Mouse (Mus musculus): ENCODE data around the gene Gm28230. TPM values are rescaled to one million over a fixed set of nuclear protein-coding genes. Genes with fewer than 3 reads are reported as not detected.
A peak's percentile ranks its signal among the peaks of the same experiment; 100 is the strongest.

Gene Gm28230
- polyA plus RNA-seq, 1 experiment from 2014 or later: not detected

GRCm38 (mm10) chr2:74690338-74690716 lies 36.2 kb upstream of the Gm28230 start:
- Histone ChIP-seq H3K27ac (ENCODE audit: low read length) (no peak overlapping the region), H3K4me3 (ENCODE audit: low read length) (no peak overlapping the region), H3K9ac (ENCODE audit: low read length) (no peak overlapping the region), H3K36me3 (ENCODE audit: control insufficient read depth, insufficient read depth) (no peaks in the 10 kb centered on the region), H3K9me3 (replicated peaks; ENCODE audit: control insufficient read depth, low read length) (no peaks in the 10 kb centered on the region; the same call in 1 of the 2 replicates), H3K4me1 (ENCODE audit: control insufficient read depth, insufficient read depth, low read length) (no peaks in the 10 kb centered on the region), H3K4me2 (ENCODE audit: low read depth, low read length) (no peak overlapping the region), H3K27me3 (ENCODE audit: control insufficient read depth, insufficient read depth, low read length) (peaks cover 84% of the 10 kb centered on the region)
- no peak for ATAC-seq (replicated peaks; ENCODE audit: extremely low read depth, insufficient read depth, low FRiP score)
- WGBS: 8% methylated on average over 8 of the region's 8 CpGs

- WGBS: 1% methylated on average over 56 of the region's 56 CpGs
- Histone ChIP-seq H3K9me3 (replicated peaks; ENCODE audit: control insufficient read depth, low read length) (no peaks in the 10 kb centered on the region; the same call in 1 of the 2 replicates), H3K9ac (ENCODE audit: low read length) (no peak within 1 kb of the TSS), H3K27ac (ENCODE audit: low read length) (no peak within 1 kb of the TSS), H3K4me1 (ENCODE audit: control insufficient read depth, insufficient read depth, low read length) (no peaks in the 10 kb centered on the region), H3K4me2 (ENCODE audit: low read depth, low read length) (peak within 1 kb of the TSS; percentile 38), H3K36me3 (ENCODE audit: control insufficient read depth, insufficient read depth) (no peaks in the 10 kb centered on the region), H3K27me3 (ENCODE audit: control insufficient read depth, insufficient read depth, low read length) (peaks cover 90% of the 10 kb centered on the region), H3K4me3 (ENCODE audit: low read length) (peak within 1 kb of the TSS; percentile 28)
- ATAC-seq (replicated peaks; ENCODE audit: extremely low read depth, insufficient read depth, low FRiP score): peak; percentile 72
These were observed 35.2 kb upstream of the Gm28230 start, which contains the start of gene Hoxd10 for GRCm38 (mm10) chr2:74691022-74691951. Hoxd10 (plus strand) TSS chr2:74691924.

DNA sequence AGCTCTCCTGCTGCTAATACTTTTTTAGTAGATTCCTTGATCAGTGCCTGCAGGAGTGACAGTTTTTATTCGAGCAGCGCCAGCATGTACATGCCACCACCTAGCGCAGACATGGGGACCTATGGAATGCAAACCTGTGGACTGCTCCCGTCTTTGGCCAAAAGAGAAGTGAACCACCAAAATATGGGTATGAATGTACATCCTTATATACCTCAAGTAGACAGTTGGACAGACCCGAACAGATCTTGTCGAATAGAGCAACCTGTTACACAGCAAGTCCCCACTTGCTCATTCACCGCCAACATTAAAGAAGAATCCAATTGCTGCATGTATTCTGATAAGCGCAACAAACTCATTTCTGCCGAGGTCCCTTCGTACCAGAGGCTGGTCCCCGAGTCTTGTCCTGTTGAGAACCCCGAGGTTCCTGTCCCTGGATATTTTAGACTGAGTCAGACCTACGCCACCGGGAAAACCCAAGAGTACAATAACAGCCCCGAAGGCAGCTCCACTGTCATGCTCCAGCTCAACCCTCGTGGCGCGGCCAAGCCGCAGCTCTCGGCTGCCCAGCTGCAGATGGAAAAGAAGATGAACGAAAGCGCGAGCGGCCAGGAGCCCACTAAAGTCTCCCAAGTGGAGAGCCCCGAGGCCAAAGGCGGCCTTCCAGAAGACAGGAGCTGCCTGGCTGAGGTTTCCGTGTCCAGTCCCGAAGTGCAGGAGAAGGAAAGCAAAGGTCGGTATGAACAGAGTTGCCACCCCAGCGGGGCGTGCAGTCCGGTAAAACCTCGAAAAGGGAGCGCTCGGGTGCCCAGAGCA lies 34.3 kb upstream of the Gm28230 start:
- Histone ChIP-seq H3K4me2 (ENCODE audit: low read depth, low read length) (no peak overlapping the region), H3K9ac (ENCODE audit: low read length) (no peak overlapping the region), H3K36me3 (ENCODE audit: control insufficient read depth, insufficient read depth) (no peaks in the 10 kb centered on the region), H3K9me3 (replicated peaks; ENCODE audit: control insufficient read depth, low read length) (no peaks in the 10 kb centered on the region; the same call in 1 of the 2 replicates), H3K27ac (ENCODE audit: low read length) (no peak overlapping the region), H3K4me1 (ENCODE audit: control insufficient read depth, insufficient read depth, low read length) (no peaks in the 10 kb centered on the region), H3K27me3 (ENCODE audit: control insufficient read depth, insufficient read depth, low read length) (peaks cover 90% of the 10 kb centered on the region), H3K4me3 (ENCODE audit: low read length) (no peak overlapping the region)
- 4% methylated on average over 35 of the region's 35 CpGs for WGBS
- no peak for ATAC-seq (replicated peaks; ENCODE audit: extremely low read depth, insufficient read depth, low FRiP score)

DNA sequence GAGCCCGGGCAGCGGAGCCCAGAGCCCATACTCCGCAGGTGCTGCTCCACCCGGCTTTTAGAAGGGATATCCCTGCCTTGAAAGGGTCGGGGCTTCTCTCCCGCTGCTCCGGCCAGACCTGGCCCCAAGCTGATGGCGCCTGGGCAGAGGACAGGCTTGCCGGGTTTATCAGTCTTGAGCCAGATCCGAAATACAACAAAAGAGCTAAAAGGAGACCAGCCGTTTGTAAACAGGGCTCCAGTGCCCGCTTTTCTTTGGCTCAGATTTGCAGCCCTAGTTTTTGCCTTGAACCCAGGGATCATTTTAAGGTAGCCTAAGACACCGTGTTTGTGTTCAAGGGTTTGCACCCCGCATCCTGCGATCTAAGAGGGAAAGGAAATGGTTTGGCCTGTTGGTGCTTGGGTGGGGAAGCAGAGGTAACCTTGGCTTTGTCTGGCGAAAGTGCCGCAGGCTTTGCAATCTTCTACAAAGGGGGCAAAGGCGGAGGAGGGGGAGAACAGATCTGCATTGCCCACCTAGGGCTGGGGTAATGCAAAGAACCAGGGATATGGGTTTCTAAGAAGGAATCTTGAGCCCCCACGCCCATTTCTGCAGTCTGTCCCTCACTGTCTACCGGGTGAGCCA lies 33.6 kb upstream of the Gm28230 start:
- no peak overlapping the region for H3K4me2 ChIP-seq (ENCODE audit: low read depth, low read length)
- no peak for ATAC-seq (replicated peaks; ENCODE audit: extremely low read depth, insufficient read depth, low FRiP score)
- peaks cover 88% of the 10 kb centered on the region for H3K27me3 ChIP-seq (ENCODE audit: control insufficient read depth, insufficient read depth, low read length)
- no peaks in the 10 kb centered on the region for H3K36me3 ChIP-seq (ENCODE audit: control insufficient read depth, insufficient read depth)
- H3K9ac ChIP-seq (ENCODE audit: low read length): no peak overlapping the region
- no peak overlapping the region for H3K4me3 ChIP-seq (ENCODE audit: low read length)
- 2% methylated on average over 20 of the region's 20 CpGs for WGBS
- H3K9me3 ChIP-seq (replicated peaks; ENCODE audit: control insufficient read depth, low read length): no peaks in the 10 kb centered on the region; the same call in 1 of the 2 replicates
- H3K27ac ChIP-seq (ENCODE audit: low read length): no peak overlapping the region
- peaks cover 3% of the 10 kb centered on the region; the same call in 1 of the 2 replicates for H3K4me1 ChIP-seq (ENCODE audit: control insufficient read depth, insufficient read depth, low read length)

GRCm38 (mm10) chr2:74693432-74693827 lies 33.1 kb upstream of the Gm28230 start:
- ATAC-seq (replicated peaks; ENCODE audit: extremely low read depth, insufficient read depth, low FRiP score): no peak

DNA sequence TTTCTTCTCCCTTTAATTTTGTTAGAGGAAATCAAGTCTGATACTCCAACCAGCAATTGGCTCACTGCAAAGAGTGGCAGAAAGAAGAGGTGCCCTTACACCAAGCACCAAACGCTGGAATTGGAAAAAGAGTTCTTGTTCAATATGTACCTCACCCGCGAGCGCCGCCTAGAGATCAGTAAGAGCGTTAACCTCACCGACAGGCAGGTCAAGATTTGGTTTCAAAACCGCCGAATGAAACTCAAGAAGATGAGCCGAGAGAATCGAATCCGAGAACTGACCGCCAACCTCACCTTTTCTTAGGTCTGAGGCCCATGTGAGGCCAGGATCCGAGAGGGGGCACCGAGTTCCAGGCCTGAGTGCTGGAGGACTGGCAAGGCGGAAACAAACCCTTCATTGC lies 32.5 kb upstream of the Gm28230 start:
- Histone ChIP-seq H3K27ac (ENCODE audit: low read length) (no peak overlapping the region), H3K27me3 (ENCODE audit: control insufficient read depth, insufficient read depth, low read length) (peaks cover 90% of the 10 kb centered on the region), H3K36me3 (ENCODE audit: control insufficient read depth, insufficient read depth) (no peaks in the 10 kb centered on the region), H3K4me1 (ENCODE audit: control insufficient read depth, insufficient read depth, low read length) (peaks cover 7% of the 10 kb centered on the region; the same call in 1 of the 2 replicates), H3K4me2 (ENCODE audit: low read depth, low read length) (no peak overlapping the region), H3K9me3 (replicated peaks; ENCODE audit: control insufficient read depth, low read length) (no peaks in the 10 kb centered on the region; the same call in 1 of the 2 replicates), H3K4me3 (ENCODE audit: low read length) (no peak overlapping the region), H3K9ac (ENCODE audit: low read length) (no peak overlapping the region)
- ATAC-seq (replicated peaks; ENCODE audit: extremely low read depth, insufficient read depth, low FRiP score): no peak
- 2% methylated on average over 16 of the region's 16 CpGs for WGBS

More at GRCm38 (mm10) chr2:74693432-74693827, 33.1 kb upstream of the Gm28230 start:
- Histone ChIP-seq H3K9me3 (replicated peaks; ENCODE audit: control insufficient read depth, low read length) (no peaks in the 10 kb centered on the region; the same call in 1 of the 2 replicates), H3K27me3 (ENCODE audit: control insufficient read depth, insufficient read depth, low read length) (peaks cover 90% of the 10 kb centered on the region), H3K9ac (ENCODE audit: low read length) (no peak overlapping the region), H3K4me3 (ENCODE audit: low read length) (no peak overlapping the region), H3K36me3 (ENCODE audit: control insufficient read depth, insufficient read depth) (no peaks in the 10 kb centered on the region), H3K27ac (ENCODE audit: low read length) (no peak overlapping the region), H3K4me2 (ENCODE audit: low read depth, low read length) (no peak overlapping the region), H3K4me1 (ENCODE audit: control insufficient read depth, insufficient read depth, low read length) (peaks cover 7% of the 10 kb centered on the region; the same call in 1 of the 2 replicates)
- WGBS: 11% methylated on average over 4 of the region's 4 CpGs

GRCm38 (mm10) chr2:74695383-74695782 lies 31.1 kb upstream of the Gm28230 start:
- Histone ChIP-seq H3K4me2 (ENCODE audit: low read depth, low read length) (no peak overlapping the region), H3K9ac (ENCODE audit: low read length) (no peak overlapping the region), H3K36me3 (ENCODE audit: control insufficient read depth, insufficient read depth) (no peaks in the 10 kb centered on the region), H3K4me1 (ENCODE audit: control insufficient read depth, insufficient read depth, low read length) (peaks cover 7% of the 10 kb centered on the region; the same call in 1 of the 2 replicates), H3K4me3 (ENCODE audit: low read length) (no peak overlapping the region), H3K27ac (ENCODE audit: low read length) (no peak overlapping the region), H3K27me3 (ENCODE audit: control insufficient read depth, insufficient read depth, low read length) (peaks cover 90% of the 10 kb centered on the region), H3K9me3 (replicated peaks; ENCODE audit: control insufficient read depth, low read length) (no peaks in the 10 kb centered on the region; the same call in 1 of the 2 replicates)
- ATAC-seq (replicated peaks; ENCODE audit: extremely low read depth, insufficient read depth, low FRiP score): no peak
- WGBS: 0% methylated on average over 1 of the region's 1 CpGs

- no peak for ATAC-seq (replicated peaks; ENCODE audit: extremely low read depth, insufficient read depth, low FRiP score)
- Histone ChIP-seq H3K4me3 (ENCODE audit: low read length) (no peak overlapping the region), H3K9me3 (replicated peaks; ENCODE audit: control insufficient read depth, low read length) (no peaks in the 10 kb centered on the region; the same call in 1 of the 2 replicates), H3K27ac (ENCODE audit: low read length) (no peak overlapping the region), H3K4me2 (ENCODE audit: low read depth, low read length) (no peak overlapping the region), H3K4me1 (ENCODE audit: control insufficient read depth, insufficient read depth, low read length) (peaks cover 7% of the 10 kb centered on the region; the same call in 1 of the 2 replicates), H3K27me3 (ENCODE audit: control insufficient read depth, insufficient read depth, low read length) (peaks cover 94% of the 10 kb centered on the region), H3K9ac (ENCODE audit: low read length) (no peak overlapping the region), H3K36me3 (ENCODE audit: control insufficient read depth, insufficient read depth) (no peaks in the 10 kb centered on the region)
- WGBS: 4% methylated on average over 7 of the region's 7 CpGs
These were observed 30.6 kb upstream of the Gm28230 start for GRCm38 (mm10) chr2:74695813-74696430.

Measured in heart, embryonic 16.5 days (tissue).